Mouse (Mus musculus): ENCODE data around the gene Flvcr1.

- no peak for TF ChIP-seq EP300 (optimal IDR thresholded peaks at IDR 0.05)
- no peak for TF ChIP-seq CTCF (IDR thresholded peaks at IDR 0.05; ENCODE audit: low read depth)
Measured at GRCm38 (mm10) chr1:191063700-191064099, 37.7 kb upstream of the Flvcr1 start.

Data from stomach, postnatal 0 days (tissue).